Mouse (Mus musculus) ES-Bruce4 (cell line): ENCODE results near the gene Adprhl2. TPM values are rescaled to one million over a fixed set of nuclear protein-coding genes. Genes with fewer than 3 reads are reported as not detected.

Source experiments
- H3K27ac ChIP-seq: 2 replicates; pipeline ENCODE4 v1.5.1; 2012; ENCODE audit warnings: low read length, inconsistent platforms; ENCODE audit not compliant: insufficient read depth
- H3K27me3 ChIP-seq: 2 replicates; pipeline ENCODE4 v1.6.1; 2012; ENCODE audit warnings: mild to moderate bottlenecking, low read length, inconsistent platforms; ENCODE audit not compliant: control insufficient read depth, poor library complexity, insufficient read depth, severe bottlenecking
- H3K36me3 ChIP-seq: 2 replicates; pipeline ENCODE4 v1.6.1; 2012; ENCODE audit warnings: inconsistent platforms, mild to moderate bottlenecking, low read length, moderate library complexity; ENCODE audit not compliant: control insufficient read depth, poor library complexity, insufficient read depth, severe bottlenecking
- H3K4me1 ChIP-seq: one replicate; pipeline ENCODE4 v1.8.1; 2011; ENCODE audit warnings: low read length; ENCODE audit not compliant: control insufficient read depth, insufficient read depth
- H3K4me3 ChIP-seq: 2 replicates; pipeline ENCODE4 v1.5.1; 2011; ENCODE audit warnings: low read depth, mild to moderate bottlenecking, low read length
- H3K9ac ChIP-seq: 2 replicates; pipeline ENCODE4 v1.6.1; 2012; ENCODE audit warnings: low read depth, mild to moderate bottlenecking, inconsistent platforms; ENCODE audit not compliant: poor library complexity, severe bottlenecking
- H3K9me3 ChIP-seq: replicated peaks from 2 replicates; pipeline ENCODE4 v1.6.1; 2012; ENCODE audit warnings: mild to moderate bottlenecking, low read length, inconsistent platforms; ENCODE audit not compliant: control insufficient read depth, poor library complexity, insufficient read depth, severe bottlenecking
- CTCF ChIP-seq: IDR thresholded peaks from one replicate; pipeline ENCODE4 v1.8.1; 2011; ENCODE audit warnings: low read depth, low read length
- EP300 ChIP-seq: IDR thresholded peaks from 2 replicates; pipeline ENCODE4 v1.6.1; 2011; ENCODE audit warnings: low read depth, low read length; ENCODE audit not compliant: insufficient read depth
- POLR2A ChIP-seq: IDR thresholded peaks from one replicate; pipeline ENCODE4 v1.8.1; 2011; ENCODE audit warnings: low read length; ENCODE audit not compliant: insufficient read depth
- polyA plus RNA-seq: library from polyadenylated mRNA; stranded (reverse); fragments of >200 nt; gene quantifications from 2 replicates; pipeline ENCODE4 v1.2.4, GENCODE M21; 2011; ENCODE audit warnings: low read depth; ENCODE audit not compliant: missing spikeins, insufficient read depth, insufficient read length

Gene Adprhl2
- polyA plus RNA-seq, result 31.4 and 35.7 TPM in 2 replicates

DNA sequence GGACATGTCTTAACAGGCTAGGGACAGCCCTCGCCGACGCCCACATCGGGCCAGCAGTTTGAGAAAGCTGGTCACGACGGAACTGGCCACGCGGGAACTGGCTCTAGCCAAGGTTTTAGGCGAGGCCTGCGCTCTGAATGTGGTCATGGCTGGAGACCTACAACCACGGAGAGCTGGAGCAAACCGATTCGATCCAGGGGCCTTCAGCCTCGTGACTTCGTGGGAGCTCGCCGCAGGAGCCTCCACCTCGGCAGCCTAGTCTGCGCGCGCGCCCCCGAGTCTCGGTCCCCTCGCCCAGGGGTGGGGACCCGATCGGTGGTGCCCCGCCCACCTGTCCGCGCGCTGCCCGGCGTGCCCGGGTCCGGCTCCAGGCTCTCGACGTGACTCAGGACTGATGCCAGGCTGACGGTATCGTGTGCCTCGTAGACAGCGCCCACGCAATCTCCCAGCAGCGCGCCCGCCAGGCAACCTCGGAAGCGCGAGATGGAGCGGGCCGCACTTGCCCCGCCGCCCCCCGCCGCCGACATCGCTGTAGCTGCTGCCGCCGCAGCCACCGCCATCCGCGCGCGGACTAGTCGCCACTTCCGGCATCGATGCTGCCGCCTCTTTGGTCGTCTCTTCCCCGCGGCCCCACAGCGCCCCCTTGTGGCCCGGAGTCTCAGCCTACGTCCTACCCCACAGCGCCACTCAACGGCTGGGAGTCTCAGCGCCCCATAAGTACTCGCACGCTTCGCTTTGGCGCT lies at the start of gene Adprhl2:
Gene Adprhl2 (minus strand): TSS at position 593 of the 743 bp plus-strand sequence.
- Histone ChIP-seq H3K27me3 (no peaks in the 10 kb centered on the region), H3K9ac (peak within 1 kb of the TSS; percentile 89), H3K36me3 (peaks cover 20% of the 10 kb centered on the region), H3K4me1 (peaks cover 5% of the 10 kb centered on the region), H3K27ac (peak within 1 kb of the TSS; percentile 37), H3K9me3 (no peaks in the 10 kb centered on the region), H3K4me3 (peak within 1 kb of the TSS; percentile 93)
- TF ChIP-seq CTCF (peak; percentile 100), EP300 (peak; percentile 84; the same call in 1 of the 2 replicates), POLR2A (no peak)

DNA sequence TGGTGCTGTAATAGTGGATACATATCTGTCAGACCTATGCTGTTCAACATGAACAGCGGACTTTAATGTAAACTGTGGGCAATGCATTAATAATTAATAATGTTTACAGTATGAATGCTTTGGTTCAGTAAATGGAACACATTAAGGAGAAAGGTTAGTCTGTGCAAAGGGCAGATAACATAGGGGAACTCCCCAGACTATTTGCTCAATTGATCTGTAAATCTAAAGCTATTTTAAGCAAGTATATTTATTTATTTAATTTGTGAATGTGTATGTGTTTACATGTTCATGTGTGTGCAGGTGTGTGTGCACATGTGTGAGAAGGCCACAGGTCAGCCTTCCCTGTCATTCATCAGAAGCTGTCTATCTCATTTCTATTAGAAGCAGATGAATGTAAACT lies 38.6 kb upstream of the Adprhl2 start:
- Histone ChIP-seq H3K9ac (no peak overlapping the region), H3K4me3 (no peak overlapping the region), H3K36me3 (peaks cover 7% of the 10 kb centered on the region), H3K9me3 (peaks cover 14% of the 10 kb centered on the region), H3K27ac (no peak overlapping the region), H3K4me1 (no peaks in the 10 kb centered on the region), H3K27me3 (no peaks in the 10 kb centered on the region)
- TF ChIP-seq EP300 (no peak), POLR2A (no peak), CTCF (no peak)

DNA sequence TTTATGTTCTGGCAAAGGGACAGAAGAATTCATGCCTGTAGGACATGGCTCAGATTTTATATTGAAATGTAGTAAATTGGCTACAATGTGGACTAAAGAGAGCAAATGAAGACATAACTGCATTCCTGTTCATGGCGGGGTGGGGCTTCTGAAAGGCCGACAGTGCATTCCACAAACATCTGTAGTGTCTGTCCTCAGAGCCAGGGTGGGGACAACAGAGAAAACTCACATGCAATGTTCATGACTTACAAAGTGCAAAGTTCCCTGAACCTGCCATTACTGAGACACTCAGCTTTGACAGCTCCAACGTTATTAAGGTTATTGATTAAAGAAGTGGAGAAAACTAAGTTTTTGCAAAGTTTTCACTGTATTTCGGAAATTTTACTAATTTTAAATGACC lies 21.9 kb upstream of the Adprhl2 start:
- Histone ChIP-seq H3K4me3 (no peak overlapping the region), H3K9me3 (no peaks in the 10 kb centered on the region), H3K36me3 (peaks cover 4% of the 10 kb centered on the region; the same call in 1 of the 2 replicates), H3K4me1 (peaks cover 2% of the 10 kb centered on the region), H3K27ac (no peak overlapping the region), H3K27me3 (no peaks in the 10 kb centered on the region), H3K9ac (no peak overlapping the region)
- TF ChIP-seq CTCF (no peak), EP300 (no peak), POLR2A (no peak)

DNA sequence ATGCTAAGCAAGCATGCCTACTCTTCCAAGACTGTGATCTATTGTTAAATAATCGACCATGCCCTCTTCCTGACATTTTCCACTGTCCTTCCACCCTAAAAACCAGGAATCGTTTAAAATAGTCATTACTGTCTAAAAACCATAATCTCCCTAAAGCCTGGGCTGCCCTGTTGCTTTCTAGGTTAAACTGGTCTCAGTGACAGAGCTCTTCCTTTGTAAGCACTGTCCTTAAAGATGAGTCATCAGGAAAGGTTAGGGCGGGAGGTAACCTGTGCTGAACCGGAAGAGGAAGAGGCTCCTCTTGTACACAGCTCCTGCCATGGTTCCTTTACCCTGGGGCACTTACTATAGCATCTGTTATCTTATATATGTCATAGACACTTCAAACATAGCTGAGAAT lies 18.0 kb upstream of the Adprhl2 start:
- no peaks in the 10 kb centered on the region for H3K9me3 ChIP-seq
- TF ChIP-seq EP300 (no peak), CTCF (no peak), POLR2A (no peak)
- no peak overlapping the region for H3K4me3 ChIP-seq
- H3K4me1 ChIP-seq, result peaks cover 3% of the 10 kb centered on the region
- no peaks in the 10 kb centered on the region for H3K27me3 ChIP-seq
- H3K9ac ChIP-seq, result no peak overlapping the region
- no peaks in the 10 kb centered on the region; the same call in 1 of the 2 replicates for H3K36me3 ChIP-seq
- H3K27ac ChIP-seq, result peak overlapping the region; percentile 92

DNA sequence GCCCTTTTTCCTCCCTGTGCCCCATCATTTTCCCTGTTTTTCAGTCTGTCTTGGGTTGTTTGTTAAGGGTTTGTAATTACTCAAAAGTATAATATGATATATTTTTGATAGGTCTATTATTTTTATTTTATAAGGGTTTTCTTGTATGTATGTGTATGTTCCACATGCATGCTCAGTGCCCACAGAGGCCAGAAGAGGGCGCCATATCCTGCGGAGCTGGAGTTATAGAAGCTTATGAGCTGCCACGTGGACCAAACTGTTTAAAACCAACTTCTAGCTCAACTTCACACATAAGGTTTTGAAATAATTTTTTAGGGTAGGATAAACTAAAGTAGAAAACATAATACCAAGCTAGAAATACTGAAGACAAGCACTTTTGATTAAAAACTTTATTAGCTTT lies 10.9 kb upstream of the Adprhl2 start:
- Histone ChIP-seq H3K36me3 (no peaks in the 10 kb centered on the region), H3K4me3 (no peak overlapping the region), H3K9ac (no peak overlapping the region), H3K27me3 (no peaks in the 10 kb centered on the region), H3K4me1 (peaks cover 1% of the 10 kb centered on the region), H3K9me3 (no peaks in the 10 kb centered on the region), H3K27ac (no peak overlapping the region)
- TF ChIP-seq POLR2A, result no peak
- peak; percentile 83 for TF ChIP-seq CTCF
- no peak for TF ChIP-seq EP300

DNA sequence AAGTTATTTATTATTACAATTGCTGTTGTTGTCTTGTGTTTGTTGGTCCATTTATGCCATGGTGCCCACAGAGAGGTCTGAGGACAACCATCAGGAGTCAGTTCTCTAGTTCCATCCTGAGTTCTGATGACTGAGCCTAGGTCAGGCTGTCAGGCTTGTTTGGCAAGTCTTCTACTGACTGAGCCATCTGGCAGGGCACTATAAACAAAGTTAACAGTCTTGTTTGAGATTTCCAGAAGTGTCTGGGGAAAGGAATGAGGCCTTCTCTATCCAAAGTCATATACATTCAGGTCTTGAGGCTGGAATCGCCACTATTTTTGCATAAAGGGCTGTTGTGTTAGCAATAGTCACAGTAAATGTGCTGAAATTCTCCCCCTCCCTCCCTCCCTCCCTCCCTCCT lies 10.2 kb upstream of the Adprhl2 start:
- peaks cover 1% of the 10 kb centered on the region for H3K4me1 ChIP-seq
- no peaks in the 10 kb centered on the region for H3K9me3 ChIP-seq
- H3K27me3 ChIP-seq, result no peaks in the 10 kb centered on the region
- TF ChIP-seq CTCF (no peak), EP300 (no peak)
- H3K9ac ChIP-seq, result no peak overlapping the region
- H3K4me3 ChIP-seq, result no peak overlapping the region
- no peaks in the 10 kb centered on the region for H3K36me3 ChIP-seq
- H3K27ac ChIP-seq, result no peak overlapping the region
